Mouse (Mus musculus) left cerebral cortex, adult 9 months (tissue): ENCODE results near the gene Mum1.
"Not testable (repeated sequence)": the region's sequence is repeated elsewhere in the genome, so short reads cannot be mapped to it uniquely, and the experiment has no call there.

Experiments used
- DNase-seq, 2 experiments: peaks; one replicate each; pipeline ENCODE4 v3.0.0; 2022; ENCODE audit warnings: low spot score in 2 of 2

Mum1 gene

GRCm38 (mm10) chr10:80208248-80208647 lies 18.0 kb upstream of the Mum1 start:
- DNase-seq, result no peak

DNA sequence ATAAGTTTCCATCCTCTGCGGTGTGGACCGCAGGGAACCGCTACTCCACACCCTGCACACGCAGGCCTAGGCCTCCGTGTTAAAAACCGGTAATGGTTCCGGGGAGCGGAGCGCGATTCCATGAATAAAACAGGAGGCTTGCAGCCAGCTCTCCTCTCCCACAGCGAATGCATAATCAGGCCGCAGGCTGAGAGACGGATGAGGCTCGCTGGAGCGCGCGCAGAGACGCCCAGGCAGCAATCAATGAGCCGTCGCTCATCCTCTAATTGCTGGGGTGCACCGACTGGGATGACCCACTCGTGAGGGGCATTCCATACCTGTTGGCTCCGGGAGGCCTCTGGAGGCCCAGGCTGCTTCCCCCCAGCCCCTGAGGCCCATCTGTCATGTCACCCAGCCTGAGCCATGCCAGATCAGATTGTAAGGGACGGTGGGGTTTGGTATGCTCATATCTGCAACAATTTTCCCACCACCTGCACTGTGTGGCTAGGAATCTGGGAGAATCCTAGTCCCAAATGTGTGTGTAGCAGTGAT lies 17.3 kb upstream of the Mum1 start:
- DNase-seq, result peak in 1 of 2 experiments; percentile 39

GRCm38 (mm10) chr10:80211547-80212103 lies 14.6 kb upstream of the Mum1 start:
- not testable (repeated sequence) for DNase-seq

GRCm38 (mm10) chr10:80215048-80215772 lies 11.0 kb upstream of the Mum1 start:
- no peak for DNase-seq

- no peak for DNase-seq
Observed at GRCm38 (mm10) chr10:80220676-80221075, 5.6 kb upstream of the Mum1 start.

DNA sequence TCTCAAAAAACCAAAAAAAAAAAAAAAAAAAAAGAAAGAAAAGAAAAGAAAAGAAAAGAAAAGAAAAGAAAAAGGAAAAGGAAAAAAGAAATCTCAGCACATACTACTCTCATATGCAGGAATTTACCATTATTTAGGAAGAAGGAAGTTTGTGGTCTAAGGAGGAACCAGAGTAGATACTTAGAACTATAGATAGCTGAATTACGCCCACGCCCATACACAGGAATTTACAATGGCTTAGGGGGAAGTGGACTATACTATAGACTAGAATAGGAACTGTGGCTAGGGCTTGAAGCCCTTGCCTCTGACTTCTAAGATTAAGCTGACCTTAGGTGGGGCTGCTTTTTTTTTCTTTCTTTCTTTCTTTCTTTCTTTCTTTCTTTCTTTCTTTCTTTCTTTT lies 3.1 kb upstream of the Mum1 start:
- DNase-seq, result not testable (repeated sequence)

- no peak for DNase-seq
Observed at GRCm38 (mm10) chr10:80226071-80226415, 191 bp upstream of the Mum1 start.

- no peak for DNase-seq
Observed at GRCm38 (mm10) chr10:80227166-80227539, 919 bp downstream of the Mum1 start.

DNA sequence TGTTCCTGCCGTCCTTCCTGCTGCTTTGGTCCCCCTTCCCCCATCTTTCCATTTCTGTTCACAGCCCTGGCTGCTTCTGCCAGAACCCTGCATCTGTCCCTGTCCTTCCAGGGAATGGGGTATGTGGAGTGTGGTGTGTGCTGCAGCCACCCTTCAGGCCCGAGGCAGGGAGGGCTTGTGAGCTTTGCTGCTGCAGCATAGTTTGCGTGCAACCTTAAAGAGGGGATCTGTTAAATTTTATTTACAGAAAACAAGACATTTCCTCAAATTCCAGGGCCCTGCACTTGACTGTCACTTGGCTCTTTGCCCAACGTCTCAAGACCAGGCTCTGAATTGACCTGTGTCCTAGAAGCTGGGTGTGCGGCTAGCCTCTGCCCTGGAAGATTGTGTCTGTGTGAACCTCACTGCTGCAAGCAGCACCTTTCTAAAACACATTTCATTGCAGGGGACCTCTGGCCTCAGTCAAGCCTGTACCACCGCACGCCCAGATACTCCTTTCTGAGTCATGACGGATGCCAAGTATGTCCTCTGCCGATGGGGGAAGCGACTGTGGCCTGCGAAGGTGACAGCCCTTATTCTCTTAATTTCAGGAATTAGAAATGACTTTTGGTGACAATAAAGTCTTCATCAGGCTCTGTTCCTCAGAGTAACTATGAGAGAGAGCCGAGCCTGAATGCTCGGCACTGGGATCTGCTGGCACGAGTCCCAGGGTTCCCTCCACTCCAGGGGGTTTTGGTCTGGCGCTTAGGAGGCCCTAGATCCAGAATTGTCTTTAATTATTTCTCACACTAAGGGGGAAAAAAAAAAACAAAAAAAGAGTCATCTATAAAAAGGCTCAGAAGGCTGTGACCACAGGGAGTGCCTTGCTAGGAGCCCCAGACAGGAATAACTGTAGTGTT lies 1.9 kb downstream of the Mum1 start:
- no peak for DNase-seq

DNA sequence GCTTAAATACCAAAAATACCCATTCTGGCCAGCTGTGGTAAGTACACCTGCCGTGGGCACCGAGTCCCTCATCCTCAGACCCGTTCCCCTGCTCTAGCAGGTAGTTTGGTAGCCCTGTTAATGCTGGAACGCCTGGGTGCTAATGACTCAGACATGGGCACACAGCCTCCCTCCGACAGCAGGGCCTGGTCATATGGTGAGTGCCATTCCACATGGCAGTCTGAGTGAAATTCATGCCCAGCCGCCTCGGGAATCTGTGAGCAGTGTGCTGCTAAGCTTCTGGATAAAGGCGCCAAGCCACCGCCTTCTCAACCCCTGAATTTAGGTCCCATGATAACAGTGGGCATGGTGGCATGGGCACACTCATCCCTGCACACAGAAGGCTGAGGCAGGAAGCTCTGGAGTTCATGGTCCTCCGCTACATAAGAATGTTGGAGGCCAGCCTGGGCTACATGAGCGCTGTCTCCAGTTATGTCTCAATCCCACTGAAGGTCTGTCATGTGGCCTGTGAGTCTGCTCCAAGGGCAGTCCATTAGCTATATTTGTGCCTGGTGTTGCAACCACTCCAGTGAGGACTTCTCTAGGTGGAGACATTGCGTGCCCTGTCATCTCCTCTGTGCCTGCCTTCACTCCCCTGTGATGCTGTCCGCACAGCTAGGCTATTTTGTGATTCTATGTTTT lies 10.1 kb downstream of the Mum1 start:
- no peak for DNase-seq

- DNase-seq, result no peak
Observed at GRCm38 (mm10) chr10:80237020-80237419, 10.8 kb downstream of the Mum1 start.

DNA sequence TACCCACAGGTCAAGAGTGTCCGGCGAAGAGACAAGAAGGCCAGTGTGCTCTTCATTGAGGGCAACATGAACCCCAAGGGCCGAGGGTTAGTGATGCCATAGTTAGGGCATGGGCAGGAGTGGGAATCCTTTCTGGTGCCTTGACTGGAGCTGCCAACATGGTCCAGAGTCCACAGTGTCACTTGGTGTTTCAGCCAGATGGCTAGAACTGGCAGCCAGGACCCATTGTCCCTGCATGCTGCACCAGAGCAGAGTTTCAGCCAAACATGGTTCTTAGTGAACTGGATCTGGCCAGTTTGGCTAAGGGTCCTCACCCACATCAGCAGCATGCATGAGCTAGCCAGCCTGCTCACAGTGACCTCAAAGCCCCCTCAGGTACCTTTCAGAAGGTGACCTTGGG lies 12.1 kb downstream of the Mum1 start:
- DNase-seq, result no peak

- no peak for DNase-seq
Observed at GRCm38 (mm10) chr10:80239791-80240190, 13.6 kb downstream of the Mum1 start.

GRCm38 (mm10) chr10:80242088-80242487 lies 15.9 kb downstream of the Mum1 start:
- DNase-seq, result no peak

- DNase-seq, result no peak
Observed at GRCm38 (mm10) chr10:80242607-80243006, 16.4 kb downstream of the Mum1 start.

DNA sequence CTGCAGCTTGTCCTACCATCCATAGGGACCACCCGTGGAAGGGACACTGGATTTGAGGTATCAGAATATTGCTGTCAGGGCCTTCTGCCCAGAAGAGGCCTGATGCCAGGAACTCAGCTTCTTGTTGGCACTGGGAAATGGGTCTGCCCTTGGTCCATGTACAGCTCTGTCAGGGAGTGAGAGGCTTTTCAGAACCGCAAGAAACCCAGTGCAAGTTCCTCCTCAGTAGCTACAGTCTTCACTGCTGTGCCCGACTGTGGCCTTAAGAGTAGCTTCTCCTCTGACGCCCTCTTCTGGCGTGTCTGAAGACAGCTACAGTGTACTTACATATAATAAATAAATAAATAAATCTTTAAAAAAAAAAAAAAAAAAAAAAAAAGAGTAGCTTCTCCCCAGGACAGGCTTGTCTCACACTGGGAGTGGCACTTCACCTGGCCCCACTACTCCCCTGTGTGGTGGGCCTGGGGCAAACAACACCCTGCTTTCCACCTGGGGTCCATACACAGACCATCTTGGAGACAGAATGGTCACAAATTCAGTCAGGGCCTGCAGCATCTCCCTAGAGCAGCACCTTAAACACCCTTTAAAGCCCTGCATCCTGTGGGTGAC lies 18.7 kb downstream of the Mum1 start:
- DNase-seq, result no peak

GRCm38 (mm10) chr10:80245600-80245999 lies 19.4 kb downstream of the Mum1 start:
- DNase-seq, result peak in 1 of 2 experiments; percentile 91

DNA sequence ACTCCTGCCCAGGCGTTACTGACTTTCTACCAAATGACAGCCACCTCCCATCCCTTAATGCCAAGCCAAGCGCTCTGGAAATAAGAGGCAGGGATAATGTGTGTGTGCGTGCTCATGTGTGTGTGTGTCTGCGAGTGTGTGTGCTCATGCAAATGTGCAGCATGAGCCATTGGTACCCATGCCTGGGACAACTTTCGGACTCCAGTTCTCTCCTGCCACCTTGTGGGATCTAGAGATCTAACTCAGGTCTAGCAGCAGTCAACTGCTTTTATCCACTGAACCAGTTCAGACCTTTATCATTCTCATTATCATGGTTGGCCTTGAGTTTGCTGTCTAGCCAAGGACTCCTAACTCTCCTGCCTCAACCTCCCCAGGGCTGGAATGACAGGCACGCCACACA lies 21.6 kb downstream of the Mum1 start:
- DNase-seq, result no peak

DNA sequence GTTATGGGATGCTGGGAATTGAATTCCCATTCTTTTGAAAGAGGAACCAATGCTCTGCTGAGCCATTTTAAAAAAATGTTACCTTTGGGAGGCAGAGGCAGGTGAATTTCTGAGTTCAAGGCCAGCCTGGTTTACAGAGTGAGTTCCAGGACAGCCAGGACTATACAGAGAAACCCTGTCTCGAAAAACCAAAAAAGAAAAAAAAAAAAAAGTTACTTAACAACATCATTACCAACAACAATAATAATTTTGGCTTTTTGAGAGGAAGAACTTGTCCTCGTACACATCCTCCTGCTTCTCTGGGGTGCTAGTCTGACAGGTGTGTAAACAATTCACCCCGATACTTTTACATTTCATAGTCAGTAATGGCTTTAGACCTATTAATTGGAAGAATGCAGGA lies 22.2 kb downstream of the Mum1 start:
- not testable (repeated sequence) for DNase-seq

- DNase-seq, result peak; percentile 91 to 98
Observed at GRCm38 (mm10) chr10:80248971-80249640, 22.9 kb downstream of the Mum1 start, which contains the start of gene Ndufs7. Ndufs7 (plus strand) TSS chr10:80249121.

- DNase-seq, result no peak
Observed at GRCm38 (mm10) chr10:80250059-80250458, 23.8 kb downstream of the Mum1 start.
